Mouse (Mus musculus): ENCODE measurements around the gene Rpl18a.
"Not testable (repeated sequence)": the region's sequence is repeated elsewhere in the genome, so short reads cannot be mapped to it uniquely, and the experiment has no call there.

- TF ChIP-seq GATA1, TAL1 (IDR thresholded peaks at IDR 0.05; ENCODE audit: low read length): not testable (repeated sequence)
These were observed 1.5 kb downstream of the Rpl18a start for GRCm38 (mm10) chr8:70895571-70896259.

Data from erythroblast, embryonic 14.5 days (primary cell).